Mouse (Mus musculus) R1 (cell line): Measurements from ENCODE around the gene Gli1.

Experiments used
- DNase-seq: peaks from one replicate; pipeline ENCODE4 v3.0.0-alpha.2; 2018; ENCODE audit warnings: low read depth, low spot score

Gene Gli1

DNA sequence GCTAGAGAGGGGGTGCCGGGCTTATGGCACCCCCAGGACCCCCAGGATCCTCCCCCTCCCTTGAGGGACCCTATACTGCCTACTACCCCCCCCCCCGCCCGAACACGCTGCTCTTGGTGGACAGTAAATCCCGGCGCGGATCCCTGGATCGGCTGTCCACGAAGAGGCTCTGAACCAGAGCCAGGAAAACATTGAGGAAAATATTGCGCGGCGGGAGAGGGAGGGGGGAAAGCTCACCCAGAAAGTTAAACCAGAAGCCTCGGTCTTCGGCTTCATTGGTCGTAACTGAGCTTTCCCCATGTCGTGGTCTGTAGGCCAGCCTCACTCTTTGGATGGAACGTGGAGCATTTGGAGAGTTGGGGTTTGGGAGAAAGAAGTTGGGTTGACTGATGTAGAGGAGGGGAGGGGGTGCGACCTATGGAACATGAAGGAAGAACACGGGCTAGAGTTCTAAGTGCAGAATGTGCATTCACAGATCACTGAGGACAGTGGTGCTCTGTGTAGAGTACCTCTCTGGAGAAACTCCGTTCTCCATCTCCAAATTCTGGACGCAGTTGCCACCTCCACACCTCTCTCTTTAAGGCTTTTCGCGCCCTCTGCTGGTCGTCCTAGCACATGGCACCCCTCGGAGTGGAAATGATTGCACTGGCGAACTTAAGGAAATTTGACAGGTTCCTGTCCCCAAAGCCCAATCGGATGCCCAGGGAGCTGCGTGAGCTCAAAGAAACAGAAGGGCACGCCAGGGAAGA lies at the start of gene Gli1:
Gli1 (minus strand) TSS at position 84 of the 749 bp plus-strand sequence.
- peak; percentile 94 for DNase-seq

DNA sequence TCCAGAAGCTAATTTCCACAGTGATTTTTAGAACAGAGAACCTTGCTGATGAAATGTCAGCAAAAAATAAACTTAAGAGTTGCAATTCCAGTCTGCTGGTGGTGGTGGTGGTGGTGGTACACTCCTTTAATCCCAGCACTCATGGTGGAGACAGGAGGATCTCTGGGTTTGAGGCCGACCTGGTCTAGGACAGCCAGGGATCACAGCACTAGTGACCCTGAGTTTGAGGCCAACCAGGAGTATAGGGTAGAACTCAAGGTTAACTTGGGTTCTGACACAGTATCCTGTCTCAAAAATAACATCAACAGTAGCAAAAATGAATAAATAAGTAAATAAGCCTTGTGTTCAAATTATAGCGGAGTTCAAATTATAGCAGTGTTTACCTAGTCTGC lies 40.0 kb upstream of the Gli1 start:
- no peak for DNase-seq

DNA sequence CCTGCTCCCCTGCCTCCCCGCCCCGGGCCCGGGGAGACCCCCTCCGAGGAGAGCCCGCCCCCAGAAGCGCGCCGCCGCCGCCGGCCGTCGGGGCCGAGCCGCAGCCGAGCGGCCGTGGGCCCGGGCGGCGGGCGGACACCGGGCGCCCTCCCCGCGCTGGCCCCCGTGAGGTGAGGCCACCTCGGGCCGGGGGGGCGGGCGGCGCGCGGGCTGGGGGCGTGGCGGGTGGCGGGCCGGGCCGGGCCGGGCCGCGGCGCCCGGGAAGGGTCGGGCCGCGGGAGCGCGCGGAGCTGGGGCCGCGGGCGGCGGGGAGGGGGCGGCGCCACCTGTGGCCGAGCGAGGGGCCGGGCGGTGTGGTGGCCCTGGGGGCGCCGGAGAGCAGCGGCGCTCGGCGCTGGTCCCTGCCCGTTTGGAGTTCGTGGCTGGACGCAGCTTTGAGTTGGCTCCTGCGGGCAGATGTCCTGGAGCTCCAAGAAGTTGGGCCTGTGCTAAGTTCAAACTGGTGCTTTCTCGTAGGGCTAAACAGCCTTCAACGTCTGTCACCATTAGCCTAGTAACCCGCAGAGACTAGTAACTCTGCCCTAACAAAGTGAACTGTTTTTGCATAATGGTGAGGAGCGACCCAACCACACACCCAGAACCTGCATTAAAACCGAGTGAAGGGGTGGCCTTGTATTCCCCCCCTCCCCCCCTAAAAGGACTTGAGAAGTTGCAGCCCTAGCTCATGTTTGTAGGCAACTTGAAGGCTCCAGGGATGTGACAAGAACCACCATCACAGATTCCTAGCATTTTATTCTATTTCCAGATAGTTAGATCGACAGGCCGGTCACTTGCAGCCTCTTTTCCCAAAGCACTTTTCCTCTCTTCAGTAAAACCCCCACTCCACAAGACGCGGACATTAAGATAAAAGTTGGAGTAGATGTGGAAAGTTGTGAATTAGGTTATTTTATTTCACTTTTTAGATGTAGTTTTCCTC lies 39.3 kb upstream of the Gli1 start:
- peak; percentile 77 for DNase-seq

DNA sequence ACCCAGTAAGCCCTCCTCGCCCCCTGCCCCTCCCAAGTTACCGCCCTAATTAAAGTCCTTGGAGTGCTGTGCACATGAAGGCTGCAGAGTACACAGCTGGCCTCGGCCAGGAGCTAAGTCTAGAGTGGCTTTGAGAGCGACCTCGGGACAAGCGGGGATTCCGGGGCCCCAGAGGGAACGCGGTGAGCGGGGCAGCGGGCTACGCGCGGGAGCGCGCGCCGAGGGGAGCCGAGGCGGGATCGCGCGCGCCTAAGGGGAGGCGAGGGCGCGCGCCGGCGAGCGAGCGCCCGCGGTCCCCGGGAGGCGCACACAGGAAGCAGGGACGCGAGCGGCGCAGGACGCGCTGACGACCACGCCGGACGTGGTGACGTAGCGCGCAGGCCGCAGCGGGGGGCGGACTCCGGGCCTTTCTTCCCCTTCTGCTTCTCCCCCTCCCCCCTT lies 38.5 kb upstream of the Gli1 start, which contains the start of gene R3hdm2:
R3hdm2 (plus strand) TSS at position 77 of the 441 bp plus-strand sequence.
- peak; percentile 94 for DNase-seq

DNA sequence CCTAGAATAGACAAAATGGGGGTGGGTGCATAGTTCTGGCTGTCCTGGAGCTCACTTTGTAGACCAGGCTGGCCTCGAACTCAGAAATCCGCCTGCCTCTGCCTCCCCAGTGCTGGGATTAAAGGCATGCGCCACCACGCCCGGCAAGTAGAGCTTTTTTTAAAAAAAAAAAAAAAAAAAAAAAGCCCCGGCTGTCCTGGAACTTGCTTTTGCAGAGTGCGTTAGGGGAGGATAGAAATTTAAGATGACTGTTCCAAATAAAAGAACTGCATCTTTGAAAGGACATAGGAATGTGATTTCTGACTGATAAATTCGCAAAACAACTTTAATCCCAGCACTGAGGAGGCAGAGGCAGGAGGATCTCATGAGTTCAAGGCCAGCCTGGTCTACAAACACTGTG lies 37.9 kb upstream of the Gli1 start:
- DNase-seq: no peak

DNA sequence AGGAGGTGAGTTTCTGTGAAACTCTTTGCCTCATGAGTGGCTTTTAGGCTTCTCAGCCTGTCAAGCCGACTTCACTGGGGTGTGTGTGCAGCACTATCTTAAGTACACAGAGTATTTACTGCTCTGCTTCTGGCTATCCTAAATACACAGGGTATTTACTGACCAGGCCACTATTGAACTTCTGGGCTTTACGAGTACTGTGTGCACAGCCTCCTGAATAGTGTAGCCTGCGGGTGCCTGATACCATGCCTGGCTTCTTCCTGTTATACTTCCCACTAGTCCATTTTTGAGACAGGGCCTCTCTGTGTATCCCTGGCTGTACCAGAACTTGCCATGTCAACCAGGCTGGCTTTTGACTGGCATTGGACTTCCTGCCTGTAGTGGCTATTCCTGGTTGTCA lies 35.9 kb upstream of the Gli1 start:
- no peak for DNase-seq

DNA sequence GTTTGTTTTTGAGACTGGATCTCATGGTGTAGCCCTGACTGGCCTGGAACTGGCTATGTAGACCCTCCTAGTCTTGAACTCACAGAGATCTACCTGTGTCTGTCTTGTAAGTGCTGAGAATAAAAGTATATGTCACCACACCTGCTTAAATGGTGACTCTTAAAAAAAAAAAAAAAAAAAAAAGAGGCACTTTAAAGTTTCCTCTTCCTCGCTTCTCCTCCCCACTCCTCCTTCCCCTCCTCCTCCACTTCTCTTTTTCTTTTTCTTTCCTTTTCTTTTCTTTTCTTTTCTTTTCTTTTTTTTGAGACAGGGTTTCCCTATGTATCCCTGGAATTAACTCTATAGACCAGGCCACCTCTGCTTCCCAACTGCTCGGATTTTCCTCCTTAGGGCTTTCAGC lies 29.2 kb upstream of the Gli1 start:
- DNase-seq: no peak

DNA sequence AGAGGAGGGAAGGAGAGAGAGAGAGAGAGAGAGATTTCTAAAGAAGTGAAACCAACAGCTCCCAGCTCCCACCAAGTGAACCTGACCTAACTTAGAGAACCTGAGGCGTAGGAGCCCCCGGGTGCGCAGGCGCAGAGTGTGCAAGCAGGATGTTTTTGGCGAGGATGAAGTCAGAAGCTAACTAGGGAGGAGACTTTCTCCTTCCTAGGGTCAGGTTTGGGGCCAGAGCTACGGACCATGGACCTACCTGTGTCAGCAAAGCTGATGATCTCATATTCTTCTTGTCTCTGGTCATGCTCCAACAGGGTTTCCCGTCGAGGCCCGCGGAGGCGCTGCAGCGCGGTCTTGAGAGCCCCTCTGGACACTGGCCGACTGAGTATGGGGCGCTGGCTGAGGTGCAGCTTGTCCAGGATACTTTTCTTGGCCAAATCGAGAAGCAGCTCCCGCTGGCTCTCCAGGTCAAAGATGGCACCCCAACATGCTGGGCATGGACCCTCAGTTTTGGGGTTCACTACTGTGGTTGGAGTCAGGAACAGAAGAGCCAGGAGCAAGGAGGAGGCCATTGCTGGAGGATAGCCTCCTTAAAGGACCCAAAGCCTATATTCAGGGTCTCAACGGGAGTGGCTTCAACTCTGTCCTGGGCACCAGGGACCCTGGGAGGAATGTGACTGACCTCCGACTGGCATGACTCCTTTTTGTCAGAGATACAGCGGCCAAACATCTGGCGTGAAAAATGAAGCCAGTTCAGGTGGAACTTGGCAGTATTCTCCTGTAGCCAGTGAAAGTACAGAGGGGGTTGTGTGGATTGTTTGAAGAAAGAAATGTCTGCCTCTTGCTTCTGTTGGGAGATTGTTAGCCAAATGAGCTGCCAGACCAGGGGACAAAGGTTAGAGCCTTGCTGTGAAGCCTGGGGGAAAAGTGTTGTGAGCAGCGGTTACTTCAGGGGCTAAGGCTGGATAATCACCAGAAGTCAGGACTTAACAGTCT lies 28.4 kb upstream of the Gli1 start, which contains the start of gene Inhbc:
Inhbc (minus strand) TSS at position 598 of the 987 bp plus-strand sequence.
- peak; percentile 45 for DNase-seq

DNA sequence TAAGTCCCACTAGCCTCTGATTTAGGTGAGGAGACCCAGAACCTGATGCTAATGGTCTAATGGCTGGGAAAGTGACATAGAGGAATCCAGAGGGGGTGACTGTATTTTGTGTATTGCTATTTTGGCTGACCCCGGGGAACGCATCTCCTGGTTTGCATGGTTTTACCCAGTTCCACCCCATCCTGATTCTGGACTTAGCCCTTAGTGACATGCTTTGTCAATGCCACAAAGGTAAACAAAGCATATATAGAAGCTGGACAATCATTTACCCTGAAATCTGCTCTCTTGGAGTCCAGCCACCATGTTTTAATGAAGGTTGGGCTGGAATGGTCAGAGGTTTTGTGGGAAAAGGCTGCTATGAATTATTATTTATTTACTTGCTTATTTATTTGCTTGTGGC lies 26.5 kb upstream of the Gli1 start:
- DNase-seq: no peak

DNA sequence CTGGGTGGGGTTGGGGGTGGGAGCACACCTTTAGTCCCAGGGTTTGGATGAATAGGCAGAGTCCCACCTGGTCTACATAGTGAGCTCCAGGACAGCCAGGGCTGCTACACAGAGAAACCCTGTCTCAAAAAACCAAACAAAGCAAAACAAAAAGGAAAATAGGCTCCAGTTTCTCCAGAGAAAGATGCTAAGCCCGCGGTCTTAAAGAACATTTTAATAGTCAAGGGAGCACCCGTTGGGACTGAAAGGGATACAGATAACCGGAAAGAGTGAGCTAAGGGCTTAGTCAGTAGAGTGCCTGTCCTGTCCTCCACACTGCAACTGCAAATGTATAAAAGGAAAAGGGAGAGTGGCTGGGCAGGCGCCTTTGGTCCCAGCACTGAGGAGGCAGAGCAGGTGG lies 25.3 kb upstream of the Gli1 start:
- peak; percentile 83 for DNase-seq

DNA sequence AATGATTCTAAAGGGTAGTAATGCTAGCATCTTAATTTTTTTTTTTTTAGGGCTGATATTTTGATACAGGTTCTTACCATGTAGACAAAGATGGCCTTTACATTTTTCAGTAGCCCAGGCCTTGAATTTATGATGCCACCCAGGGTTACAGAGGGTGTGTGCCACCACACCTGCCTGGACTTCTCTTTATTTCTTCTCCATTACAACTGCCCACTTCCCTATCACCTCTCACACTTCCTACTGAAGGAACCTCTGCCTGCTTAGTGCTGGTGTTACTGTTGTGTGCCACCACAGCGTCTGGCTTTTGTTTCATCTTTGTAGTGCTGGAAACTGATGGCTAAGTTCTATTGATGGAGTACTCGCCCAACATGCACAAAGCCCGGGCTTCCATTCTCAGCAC lies 18.9 kb upstream of the Gli1 start:
- no peak for DNase-seq

DNA sequence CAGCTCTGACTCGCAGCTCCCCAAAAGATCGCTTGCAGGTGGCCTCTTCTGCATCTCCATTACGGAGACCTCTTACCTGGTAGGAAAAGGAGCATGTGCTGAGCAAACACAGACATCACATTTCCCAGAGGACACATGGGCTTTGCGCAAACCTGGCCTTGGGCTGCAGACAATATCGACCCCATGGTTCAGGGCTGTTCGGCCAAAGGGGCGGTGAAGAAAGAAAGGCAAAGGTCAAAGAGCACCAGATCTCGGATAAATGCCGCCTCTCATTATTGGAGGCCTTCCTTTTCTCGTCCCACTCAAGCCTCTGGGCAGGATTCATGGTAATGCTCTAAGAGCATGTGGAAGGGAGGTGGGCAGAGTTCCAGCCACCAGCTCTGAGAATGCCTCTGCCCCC lies 13.6 kb upstream of the Gli1 start:
- no peak for DNase-seq

DNA sequence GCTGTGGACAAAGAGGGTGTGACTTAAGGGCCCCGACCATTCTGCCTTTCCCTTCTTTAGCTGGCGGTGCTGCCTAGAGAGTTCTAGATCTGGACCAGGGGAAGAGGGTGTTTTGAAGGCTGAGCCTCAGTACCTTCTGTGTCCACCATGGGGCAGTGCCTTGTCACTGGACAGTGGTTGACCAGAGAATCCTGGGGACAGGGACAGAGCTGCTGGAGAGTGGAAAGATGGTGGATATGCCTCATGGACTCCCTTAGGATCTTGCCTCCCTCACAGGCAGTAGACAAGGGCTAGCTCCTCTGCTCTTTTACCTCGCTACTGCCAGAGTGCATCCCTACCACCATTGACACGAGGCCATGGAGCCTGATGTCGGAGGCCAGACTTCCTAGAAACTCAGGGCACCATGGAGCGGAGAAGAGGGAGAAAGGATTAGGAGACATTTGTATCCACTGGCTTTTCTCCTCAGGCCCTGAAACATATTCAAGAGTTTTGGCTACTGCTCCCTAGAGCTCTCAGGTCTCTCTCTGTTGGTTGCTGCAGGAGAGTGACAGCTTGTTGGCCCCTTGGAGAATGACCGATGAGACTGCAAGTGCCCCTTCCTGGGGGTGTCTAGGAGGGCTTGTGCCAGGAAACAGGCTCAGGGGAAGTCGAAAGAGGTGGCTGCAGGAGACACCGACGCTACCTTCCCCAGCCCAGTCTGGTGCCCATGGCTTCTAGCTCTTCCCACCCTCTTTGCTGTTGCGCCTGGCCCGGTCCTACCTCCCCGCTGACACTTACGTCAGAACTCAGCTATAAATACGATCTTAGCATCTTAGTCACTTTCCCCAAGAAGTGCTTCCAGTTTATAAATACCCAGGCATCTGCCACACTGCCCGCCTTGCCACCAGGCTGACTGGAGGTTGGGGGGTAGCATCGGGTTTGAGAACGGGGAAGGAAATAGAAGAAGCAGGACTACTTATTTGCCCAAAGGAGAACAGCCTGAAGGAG lies 12.4 kb upstream of the Gli1 start, which contains the start of gene Inhbe:
Inhbe (minus strand) TSS at position 503 of the 987 bp plus-strand sequence.
- DNase-seq: no peak

DNA sequence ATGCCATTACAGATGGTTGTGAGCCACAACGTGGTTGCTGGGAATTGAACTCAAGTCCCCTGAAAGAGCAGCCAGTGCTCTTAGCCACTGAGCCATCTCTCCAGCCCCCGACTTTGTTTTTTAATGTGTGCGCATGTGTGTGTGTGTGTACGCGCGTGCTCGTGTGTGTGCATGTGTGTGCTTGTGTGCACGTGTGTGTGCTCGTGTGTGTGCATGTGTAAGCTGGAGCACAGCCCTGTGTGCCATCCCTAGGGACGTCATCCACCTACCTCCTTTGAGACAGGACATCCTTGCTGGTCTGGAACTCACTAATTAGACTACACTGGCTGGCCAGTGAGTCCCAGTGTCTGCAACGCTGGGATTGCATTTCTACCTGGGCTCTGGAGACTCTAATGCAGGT lies 11.0 kb upstream of the Gli1 start:
- DNase-seq: no peak

DNA sequence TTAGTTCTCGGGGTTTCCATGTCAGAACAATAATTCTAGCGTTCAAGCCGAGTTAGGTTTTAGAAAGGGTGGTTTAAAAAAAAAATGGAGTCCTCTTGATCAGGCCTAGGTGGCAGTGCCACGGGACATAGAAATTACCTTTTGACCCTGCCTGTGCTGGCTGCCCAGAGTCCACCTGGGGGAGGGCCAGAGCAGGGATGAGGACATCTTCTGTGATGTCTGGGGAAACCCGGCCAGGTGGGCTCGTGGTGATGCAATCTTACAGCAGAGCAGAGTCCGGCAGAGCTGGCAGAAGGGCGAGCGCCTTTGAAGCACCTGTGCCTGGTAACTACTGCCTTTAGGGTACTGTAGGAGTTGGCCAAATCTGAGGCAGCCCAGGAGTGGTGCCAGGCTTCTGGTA lies 10.4 kb upstream of the Gli1 start:
- DNase-seq: no peak

DNA sequence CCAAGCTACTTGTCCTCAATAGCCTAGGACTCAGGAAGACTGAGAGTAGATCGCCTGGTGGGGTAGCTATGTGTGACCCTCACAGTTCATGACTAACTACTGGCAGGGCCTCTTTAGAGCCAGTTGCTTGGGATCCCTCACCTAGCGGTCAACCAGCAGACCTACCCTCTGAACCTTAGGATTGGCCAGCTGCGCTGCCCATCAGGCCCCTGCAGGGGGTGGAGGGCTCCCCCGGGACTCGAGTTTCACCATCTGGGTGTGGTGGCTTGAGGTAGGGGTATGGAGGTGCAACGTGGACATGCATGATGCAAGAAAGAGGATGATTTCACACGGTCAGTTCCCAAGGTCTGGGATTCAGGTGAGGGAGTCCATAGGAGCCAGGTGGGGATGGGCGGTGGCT lies 9.9 kb upstream of the Gli1 start:
- DNase-seq: no peak

DNA sequence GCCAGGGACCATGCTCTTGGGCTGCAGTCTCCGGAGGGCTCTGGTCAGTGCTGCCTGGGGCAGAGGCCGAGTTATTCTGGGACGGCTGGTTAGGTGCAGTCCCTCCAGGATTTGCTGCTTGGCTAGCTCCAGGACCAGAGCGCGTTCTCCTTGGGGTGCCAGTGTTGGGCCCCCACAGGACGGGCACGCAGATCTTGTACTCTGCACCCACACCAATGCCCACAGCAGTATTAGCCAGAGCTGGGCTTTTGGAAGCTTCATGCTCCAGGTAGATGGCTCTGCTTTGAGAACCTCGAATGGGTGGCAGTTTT lies 9.5 kb upstream of the Gli1 start:
- no peak for DNase-seq

DNA sequence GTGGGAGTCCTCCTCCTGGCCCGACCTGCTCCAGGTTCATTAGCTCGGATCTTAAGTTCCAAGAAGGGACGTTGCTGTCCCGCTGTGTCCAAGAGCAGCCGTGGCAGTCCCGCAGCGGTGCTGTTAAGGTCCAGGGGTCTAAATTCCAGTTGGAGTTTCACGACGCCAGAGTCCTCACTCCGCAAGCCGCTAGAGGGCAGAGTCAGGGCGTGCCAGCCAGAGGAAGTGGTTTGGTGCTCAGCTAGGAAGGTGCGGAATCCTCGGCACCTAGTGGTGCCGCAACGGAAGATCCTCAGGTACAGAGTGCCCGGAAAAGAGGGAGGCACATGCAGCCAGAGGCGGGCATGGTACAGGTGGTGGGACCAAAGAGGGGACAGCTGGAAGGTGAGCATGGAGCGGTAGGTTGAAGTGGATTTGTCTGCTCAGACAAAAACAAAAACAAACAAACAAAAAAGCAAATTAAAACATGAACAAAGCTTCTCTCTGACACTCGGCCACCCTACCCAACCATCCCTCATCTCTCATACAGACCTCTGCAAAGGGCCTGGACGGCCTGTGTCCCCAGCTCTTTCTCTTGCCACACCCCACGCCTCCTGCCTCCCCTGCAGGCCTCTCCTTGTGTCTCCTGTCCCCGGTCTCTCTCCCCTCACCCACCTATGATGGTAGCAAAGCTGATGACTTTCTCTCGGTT lies 9.0 kb upstream of the Gli1 start:
- DNase-seq: peak; percentile 88

DNA sequence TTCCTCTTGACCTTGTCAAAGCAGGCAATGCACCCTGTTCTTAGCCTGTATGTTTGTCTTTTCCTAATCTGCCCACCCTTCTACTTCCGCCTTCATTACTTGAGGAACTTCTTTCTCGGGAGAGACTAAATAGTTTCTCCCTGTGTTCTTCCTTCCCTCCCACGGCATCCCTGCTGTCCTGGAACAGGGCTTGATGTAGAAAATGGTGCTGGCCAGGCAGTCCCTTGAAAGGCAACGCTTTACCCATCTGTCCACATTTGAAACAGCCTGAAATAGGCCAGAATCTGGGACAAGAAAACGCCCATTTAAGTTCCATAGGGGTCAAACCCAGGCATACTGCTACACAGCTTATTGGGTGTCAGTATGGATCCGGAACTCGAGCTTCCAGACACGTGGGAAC lies 8.0 kb upstream of the Gli1 start:
- DNase-seq: no peak

DNA sequence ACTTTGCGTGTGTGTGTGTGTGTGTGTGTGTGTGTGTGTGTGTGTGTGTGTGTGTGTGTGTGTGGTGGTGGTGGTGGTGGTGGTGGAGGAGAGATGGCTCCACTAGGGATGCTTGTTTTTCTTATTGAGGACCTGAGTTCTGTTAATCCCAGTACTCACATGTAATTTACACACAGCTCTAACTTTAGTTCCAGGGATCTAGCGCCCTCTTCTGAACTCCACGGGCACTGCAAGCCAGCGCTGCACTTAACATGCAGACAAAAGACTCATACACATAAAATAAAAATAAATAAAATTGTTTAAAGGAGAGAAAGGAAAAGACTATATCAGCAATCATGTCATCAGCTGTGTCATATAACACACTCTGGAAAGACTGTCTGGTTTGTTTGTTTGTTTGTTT lies 7.2 kb upstream of the Gli1 start:
- peak; percentile 80 for DNase-seq
